Mouse (Mus musculus) lung, embryonic 14.5 days (tissue): ENCODE measurements around the gene Zfp976. TPM values are rescaled to one million over a fixed set of nuclear protein-coding genes. Genes with fewer than 3 reads are reported as not detected.
"Not testable (repeated sequence)": the region's sequence is repeated elsewhere in the genome, so short reads cannot be mapped to it uniquely, and the experiment has no call there.

Experiments used
- ATAC-seq: fragments of 200-750 bp; cut with Nextera tagmentation; 2 replicates; pipeline ENCODE4 v1.8.0; 2017; ENCODE audit warnings: mild to moderate bottlenecking, moderate TSS enrichment, moderate library complexity; ENCODE audit not compliant: insufficient read depth
- DNase-seq: peaks from one replicate; pipeline ENCODE4 v3.0.0-alpha.2; 2015
- H3K27ac ChIP-seq: fragments of 300-500 bp; sonication (generic); 2 replicates; pipeline ENCODE4 v1.5.1; 2014; ENCODE audit warnings: low read depth, mild to moderate bottlenecking, moderate library complexity
- H3K27me3 ChIP-seq: fragments of 300-500 bp; sonication (generic); 2 replicates; pipeline ENCODE4 v1.6.1; 2014; ENCODE audit warnings: low read length, control low read depth; ENCODE audit not compliant: insufficient read depth
- H3K36me3 ChIP-seq: fragments of 300-500 bp; sonication (generic); 2 replicates; pipeline ENCODE4 v1.6.1; 2014; ENCODE audit warnings: control low read depth; ENCODE audit not compliant: insufficient read depth
- H3K4me1 ChIP-seq: fragments of 300-500 bp; sonication (generic); 2 replicates; pipeline ENCODE4 v1.6.1; 2014; ENCODE audit warnings: antibody characterized with exemption, control low read depth; ENCODE audit not compliant: insufficient read depth
- H3K4me2 ChIP-seq: fragments of 300-500 bp; sonication (generic); 2 replicates; pipeline ENCODE4 v1.6.1; 2014; ENCODE audit warnings: mild to moderate bottlenecking
- H3K4me3 ChIP-seq: fragments of 300-500 bp; sonication (generic); 2 replicates; pipeline ENCODE4 v1.5.1; 2014; ENCODE audit warnings: low read depth, low read length
- H3K9ac ChIP-seq: fragments of 300-500 bp; sonication (generic); 2 replicates; pipeline ENCODE4 v1.6.1; 2014
- H3K9me3 ChIP-seq: fragments of 300-500 bp; sonication (generic); 2 replicates; pipeline ENCODE4 v1.6.1; 2016; ENCODE audit warnings: low read depth, low read length, control low read depth
- CTCF ChIP-seq: IDR thresholded peaks from 2 replicates; pipeline ENCODE4 v1.5.1; 2016; ENCODE audit warnings: antibody characterized with exemption, low read depth
- WGBS: fragments of 180-500 bp; shearing (Covaris S2); extraction: QIAGEN DNeasy Blood & Tissue Kit; methylation state at CpG from one replicate; pipeline ENCODE4 v1.1.7; 2014; 5-methylcytosine and 5-hydroxymethylcytosine counted together
- polyA plus RNA-seq: library from polyadenylated mRNA; unstranded; fragments of >200 nt; fragmentation: Nextera tagmentation; extraction: Ambion mirVana; gene quantifications from 2 replicates; pipeline ENCODE4 v1.2.1, GENCODE M21; 2014

Zfp976 gene
- 2.7 and 3.9 TPM in 2 replicates for polyA plus RNA-seq

DNA sequence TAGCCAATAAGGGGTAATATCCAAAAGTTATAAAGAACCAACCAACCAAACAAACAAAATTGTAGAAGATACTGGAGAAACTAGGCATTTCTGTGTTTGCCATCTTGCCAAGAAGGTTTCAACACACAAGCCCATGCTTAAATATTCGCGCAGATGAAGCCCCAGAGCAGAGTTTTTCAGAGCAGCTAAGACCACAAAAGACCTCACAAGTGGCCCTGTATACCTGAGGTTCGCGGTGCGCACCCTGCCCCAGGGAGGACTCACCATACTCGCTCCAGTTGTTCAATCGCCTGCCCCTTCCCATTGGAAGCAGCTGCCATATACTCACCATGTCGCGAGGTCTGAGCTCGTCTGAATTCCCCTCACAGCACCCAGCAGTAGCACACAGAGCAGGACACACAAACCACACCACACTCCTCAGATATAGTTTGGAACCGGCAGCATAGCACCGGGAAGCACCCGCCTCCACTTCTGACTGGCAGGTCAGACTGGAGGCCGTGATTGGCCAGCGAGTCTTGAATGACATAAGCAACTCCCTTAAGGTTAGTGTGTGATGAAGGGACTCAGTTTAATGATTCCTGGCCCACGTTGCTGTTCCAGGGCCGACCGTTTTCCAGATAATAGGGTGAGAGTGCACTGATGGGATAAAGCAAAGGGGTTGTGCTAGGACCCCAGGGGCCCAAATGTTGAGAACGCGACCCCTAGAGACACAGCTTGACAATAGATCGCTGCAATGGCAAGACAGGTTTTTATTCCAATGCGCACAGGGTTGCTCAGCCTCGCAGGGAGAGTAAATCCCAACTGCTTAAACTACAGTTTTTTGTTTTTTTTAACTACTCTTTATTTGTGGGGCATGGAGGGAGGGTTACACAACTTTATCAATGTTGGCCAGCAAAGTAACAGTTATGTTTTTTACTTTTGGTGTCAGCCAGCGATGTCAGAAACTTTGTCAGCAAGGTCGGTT lies at the start of gene Zfp976:
Zfp976 (minus strand) TSS at position 437 of the 964 bp plus-strand sequence.
- H3K36me3 ChIP-seq, H3K9me3 ChIP-seq, H3K27me3 ChIP-seq, H3K4me1 ChIP-seq: not testable (repeated sequence)
- Histone ChIP-seq H3K4me3 (peak within 1 kb of the TSS; percentile 41), H3K9ac (peak within 1 kb of the TSS; percentile 46), H3K4me2 (peak within 1 kb of the TSS; percentile 57), H3K27ac (0 out of 2 replicates have a peak within 1 kb of the TSS, but pooled peaks have one; percentile 18)
- peak; percentile 6; the same call in 1 of the 2 replicates for TF ChIP-seq CTCF
- ATAC-seq (peak; percentile 99), DNase-seq (peak; percentile 88)
- 2% methylated on average over 25 of the region's 25 CpGs for WGBS

DNA sequence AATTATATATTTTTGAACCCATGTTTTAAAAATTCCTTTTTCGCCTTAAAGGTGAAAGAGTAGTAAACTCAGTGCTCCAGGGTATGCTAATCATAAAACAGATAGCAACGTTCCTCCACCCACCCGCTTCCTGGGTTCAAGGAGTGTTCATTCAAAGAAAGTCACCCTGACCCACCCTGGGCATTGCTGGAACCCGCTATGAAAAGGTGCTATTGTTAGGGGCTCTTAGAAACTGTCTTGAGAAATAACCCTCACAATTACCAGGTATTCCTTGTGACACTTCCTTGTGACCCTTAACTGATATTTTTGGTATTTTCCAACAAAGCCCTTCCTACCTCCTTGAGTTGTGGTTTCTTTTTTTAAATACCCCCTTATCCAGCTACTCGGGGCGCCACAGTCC lies 37.7 kb upstream of the Zfp976 start:
- 91% methylated on average over 6 of the region's 6 CpGs for WGBS
- H3K27me3 ChIP-seq, H3K4me3 ChIP-seq, H3K36me3 ChIP-seq, DNase-seq, H3K4me1 ChIP-seq, H3K4me2 ChIP-seq, H3K9me3 ChIP-seq, ATAC-seq, H3K9ac ChIP-seq, H3K27ac ChIP-seq: not testable (repeated sequence)

DNA sequence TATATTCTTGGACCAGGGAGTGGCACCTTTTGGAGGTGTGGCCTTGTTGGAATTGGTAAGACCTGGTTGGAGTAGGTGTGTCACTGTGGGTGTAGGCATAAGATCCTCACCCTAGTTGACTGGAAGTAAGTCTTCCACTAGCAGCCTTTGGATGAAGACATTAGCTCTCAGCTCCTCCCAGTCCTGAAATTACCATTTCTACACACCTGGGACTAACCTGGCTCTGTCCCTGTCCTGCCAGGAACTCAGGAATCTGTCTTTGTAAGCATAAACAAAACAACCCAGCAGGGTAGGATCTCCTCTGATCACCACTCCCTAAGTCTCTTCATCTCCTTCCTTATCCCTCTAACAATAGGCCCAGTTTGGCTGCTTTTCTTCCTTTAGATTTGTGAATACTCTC lies 37.3 kb upstream of the Zfp976 start:
- not testable (repeated sequence) for H3K4me1 ChIP-seq, H3K36me3 ChIP-seq, H3K4me2 ChIP-seq, H3K27ac ChIP-seq, H3K9me3 ChIP-seq, H3K9ac ChIP-seq, ATAC-seq, H3K4me3 ChIP-seq, H3K27me3 ChIP-seq, DNase-seq

DNA sequence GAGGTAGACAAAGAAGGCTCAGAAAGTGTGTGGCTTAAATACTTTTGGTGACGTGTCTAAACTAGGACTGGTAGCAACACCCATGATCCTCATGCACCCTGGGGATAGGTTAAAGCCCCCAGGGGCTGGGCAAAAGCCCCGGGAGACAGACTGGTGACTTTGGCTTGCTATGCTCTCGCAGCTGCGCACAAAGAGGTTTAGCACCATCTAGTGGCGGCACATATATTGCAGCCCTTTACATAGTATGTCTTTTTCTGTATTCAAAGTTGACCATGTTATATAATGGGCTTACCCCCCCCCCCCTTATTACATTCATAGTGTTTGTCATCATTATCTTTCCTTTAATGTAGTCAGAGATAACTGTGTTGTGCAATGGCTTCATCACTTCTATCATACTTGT lies 17.8 kb upstream of the Zfp976 start:
- 0 out of 2 replicates have a peak, but pooled peaks have one; percentile 7 for TF ChIP-seq CTCF
- H3K27me3 ChIP-seq, H3K36me3 ChIP-seq, H3K9ac ChIP-seq, H3K27ac ChIP-seq, H3K4me3 ChIP-seq, H3K4me1 ChIP-seq, ATAC-seq, H3K9me3 ChIP-seq, DNase-seq, H3K4me2 ChIP-seq: not testable (repeated sequence)
- 77% methylated on average over 4 of the region's 5 CpGs for WGBS

DNA sequence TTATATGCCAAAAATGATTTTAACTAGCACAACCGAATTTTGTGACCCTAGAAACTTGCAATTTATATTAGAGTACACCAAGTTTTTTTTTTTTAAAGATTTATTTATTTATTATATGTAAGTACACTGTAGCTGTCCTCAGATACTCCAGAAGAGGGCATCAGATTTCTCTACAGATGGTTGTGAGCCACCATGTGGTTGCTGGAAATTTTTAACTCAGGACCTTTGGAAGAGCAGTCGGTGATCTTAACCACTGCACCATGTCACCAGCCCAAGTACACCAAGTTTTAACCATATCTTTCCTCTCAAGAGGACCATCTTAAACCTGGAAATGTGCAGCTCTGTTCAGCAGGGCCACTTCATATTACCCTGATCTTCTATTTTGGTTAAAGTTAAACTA lies 12.8 kb upstream of the Zfp976 start:
- H3K4me1 ChIP-seq, ATAC-seq, H3K4me3 ChIP-seq, H3K9ac ChIP-seq, H3K27ac ChIP-seq, H3K9me3 ChIP-seq, H3K4me2 ChIP-seq, DNase-seq, H3K36me3 ChIP-seq, H3K27me3 ChIP-seq: not testable (repeated sequence)
- 61% methylated on average over 2 of the region's 2 CpGs for WGBS

DNA sequence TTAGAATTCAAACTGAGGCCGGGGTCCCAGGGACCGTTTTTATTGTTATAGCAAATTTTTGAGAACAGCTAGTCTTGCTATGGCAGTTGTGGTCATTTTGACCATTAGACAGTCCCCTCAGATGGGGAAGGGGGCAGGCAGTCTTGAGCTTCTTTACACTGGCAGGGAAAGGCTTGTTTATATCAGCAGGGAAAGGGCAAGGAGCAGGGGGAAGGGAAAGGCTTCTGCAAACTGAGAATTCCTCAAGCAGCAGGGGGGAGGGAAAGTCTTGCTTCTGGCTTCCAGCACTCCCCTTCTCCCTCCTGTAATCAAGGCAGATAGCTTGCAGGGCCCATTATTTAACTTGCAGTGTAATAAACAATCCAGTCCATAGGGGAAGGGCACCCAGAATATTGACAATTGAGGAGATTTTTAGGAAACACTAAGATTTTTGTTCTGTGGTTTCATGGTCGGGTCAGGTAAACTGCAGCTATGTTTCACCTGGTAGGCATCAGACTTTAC lies 782 bp upstream of the Zfp976 start:
- H3K9me3 ChIP-seq, H3K27me3 ChIP-seq, H3K36me3 ChIP-seq, H3K9ac ChIP-seq, H3K4me1 ChIP-seq, H3K27ac ChIP-seq: not testable (repeated sequence)
- peak overlapping the region; percentile 41 for H3K4me3 ChIP-seq
- ATAC-seq (0 out of 2 replicates have a peak, but pooled peaks have one; percentile 40), DNase-seq (peak; percentile 26)
- peak overlapping the region; percentile 57 for H3K4me2 ChIP-seq
- 16% methylated on average over 3 of the region's 3 CpGs for WGBS

DNA sequence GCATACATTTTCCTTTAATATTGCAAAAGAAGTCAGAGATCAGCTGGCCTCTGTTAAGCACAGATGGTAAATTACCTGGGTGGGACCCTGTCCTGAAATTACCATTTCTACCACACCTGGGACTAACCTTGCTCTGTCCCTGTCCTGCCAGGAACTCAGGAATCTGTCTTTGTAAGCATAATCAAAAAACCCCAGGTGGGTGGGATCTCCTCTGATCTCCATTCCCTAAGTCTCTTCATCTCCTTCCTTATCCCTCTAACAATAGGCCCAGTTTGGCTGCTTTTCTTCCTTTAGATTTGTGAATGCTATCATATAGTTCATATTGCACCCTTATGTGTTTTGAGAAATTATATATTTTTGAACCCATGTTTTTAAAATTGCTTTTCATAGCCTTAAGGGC lies 11.4 kb downstream of the Zfp976 start:
- H3K4me1 ChIP-seq, H3K27me3 ChIP-seq, H3K27ac ChIP-seq, ATAC-seq, H3K4me3 ChIP-seq, H3K9me3 ChIP-seq, DNase-seq, H3K4me2 ChIP-seq, H3K9ac ChIP-seq, H3K36me3 ChIP-seq: not testable (repeated sequence)

DNA sequence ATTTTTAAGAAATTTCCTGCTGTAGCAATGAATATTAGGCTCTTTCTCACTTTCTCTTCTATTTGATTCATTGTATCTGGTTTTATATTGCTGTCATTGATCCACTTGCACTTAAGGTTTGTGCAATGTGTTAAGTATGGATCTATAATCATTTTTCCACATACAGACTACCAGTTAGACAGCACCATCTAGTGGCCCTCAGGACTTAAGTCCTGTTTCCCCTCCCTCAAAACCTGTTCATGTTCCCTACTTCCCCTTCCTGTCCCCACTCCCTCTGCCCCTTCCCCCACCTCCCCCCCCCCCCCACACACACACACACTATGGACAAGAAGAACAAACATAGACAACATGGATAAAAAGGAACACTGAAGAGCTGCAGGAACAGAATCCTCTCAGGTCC lies 46.7 kb downstream of the Zfp976 start:
- not testable (repeated sequence) for H3K9ac ChIP-seq, DNase-seq, H3K4me2 ChIP-seq, H3K27me3 ChIP-seq, H3K4me3 ChIP-seq, H3K36me3 ChIP-seq, ATAC-seq, H3K4me1 ChIP-seq, H3K27ac ChIP-seq
- H3K9me3 ChIP-seq, result peaks cover 19% of the 10 kb centered on the region; the same call in 1 of the 2 replicates

DNA sequence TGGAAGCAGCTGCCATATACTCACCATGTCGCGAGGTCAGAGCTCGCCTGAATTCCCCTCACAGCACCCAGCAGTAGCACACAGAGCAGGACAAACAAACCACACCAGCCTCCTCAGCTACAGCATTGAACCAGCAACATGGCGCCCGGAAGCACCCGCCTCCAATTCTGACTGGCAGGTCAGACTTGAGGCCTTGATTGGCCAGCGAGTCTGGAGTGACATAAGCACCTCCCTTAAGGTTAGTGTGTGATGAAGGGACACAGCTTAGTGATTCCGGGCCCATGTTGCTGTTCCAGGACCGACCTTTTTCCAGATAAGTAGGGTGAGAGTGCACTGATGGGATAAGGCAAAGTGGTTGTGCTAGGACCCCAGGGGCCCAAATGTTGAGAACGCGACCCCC lies 50.0 kb downstream of the Zfp976 start, which contains the start of gene Zfp977:
Zfp977 (minus strand) TSS at position 135 of the 400 bp plus-strand sequence.
- not testable (repeated sequence) for H3K9ac ChIP-seq, H3K27ac ChIP-seq, H3K4me1 ChIP-seq, H3K36me3 ChIP-seq, H3K4me3 ChIP-seq, H3K9me3 ChIP-seq, H3K4me2 ChIP-seq, DNase-seq, ATAC-seq, H3K27me3 ChIP-seq
- WGBS, result 91% methylated on average over 11 of the region's 11 CpGs

DNA sequence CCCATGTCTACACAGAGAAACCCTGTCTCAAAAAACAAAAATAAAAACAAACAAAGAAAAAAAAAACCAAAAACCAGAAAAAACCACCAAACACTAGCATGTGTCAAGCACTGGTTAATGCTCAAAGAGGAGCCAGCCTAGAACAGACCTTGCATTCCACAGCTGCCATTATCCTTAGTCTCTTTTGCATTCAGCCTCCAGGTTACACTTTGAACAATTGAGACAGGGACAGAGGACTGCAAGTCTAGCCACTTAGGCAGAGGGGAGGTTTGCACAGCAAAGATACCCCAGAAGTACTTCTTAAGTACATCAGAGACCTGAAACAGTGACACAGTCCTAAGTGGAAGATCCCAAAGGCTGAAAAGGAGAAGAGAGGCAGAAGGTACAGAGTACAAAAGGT lies 51.1 kb downstream of the Zfp976 start:
- H3K4me3 ChIP-seq, H3K36me3 ChIP-seq, H3K27ac ChIP-seq, DNase-seq, ATAC-seq, H3K4me2 ChIP-seq, H3K4me1 ChIP-seq, H3K9ac ChIP-seq, H3K27me3 ChIP-seq: not testable (repeated sequence)
- peaks cover 14% of the 10 kb centered on the region; the same call in 1 of the 2 replicates for H3K9me3 ChIP-seq
